Mouse (Mus musculus) small intestine, adult 2 months (tissue): ENCODE results near the gene Cenpu. TPM values are rescaled to one million over a fixed set of nuclear protein-coding genes. Genes with fewer than 3 reads are reported as not detected.

ENCODE experiments used
- H3K27ac ChIP-seq: fragments of 200-500 bp; 2 replicates; pipeline ENCODE4 v1.5.1; 2012; ENCODE audit warnings: low read depth, low read length, control low read depth, inconsistent platforms; ENCODE audit not compliant: insufficient read depth
- H3K27me3 ChIP-seq: fragments of 200-500 bp; 2 replicates; pipeline ENCODE4 v1.6.1; 2012; ENCODE audit warnings: mild to moderate bottlenecking, moderate library complexity, low read length, inconsistent platforms; ENCODE audit not compliant: control insufficient read depth, insufficient read depth
- H3K36me3 ChIP-seq: fragments of 200-500 bp; 2 replicates; pipeline ENCODE4 v1.6.1; 2012; ENCODE audit warnings: mild to moderate bottlenecking, low read length, control low read depth, inconsistent platforms; ENCODE audit not compliant: control insufficient read depth, insufficient read depth
- H3K4me1 ChIP-seq: fragments of 200-500 bp; 2 replicates; pipeline ENCODE4 v1.6.1; 2012; ENCODE audit warnings: low read length, inconsistent platforms, mixed read lengths; ENCODE audit not compliant: control insufficient read depth, insufficient read depth, insufficient read length
- H3K4me3 ChIP-seq: fragments of 200-500 bp; 2 replicates; pipeline ENCODE4 v1.5.1; 2012; ENCODE audit warnings: low read depth, mild to moderate bottlenecking, control low read depth, inconsistent platforms, low read length, moderate library complexity
- CTCF ChIP-seq: fragments of 200-500 bp; IDR thresholded peaks from 2 replicates; pipeline ENCODE4 v1.5.1; 2012; ENCODE audit warnings: low read depth, mild to moderate bottlenecking, control low read depth, inconsistent platforms, low read length, moderate library complexity, mixed read lengths; ENCODE audit not compliant: insufficient replicate concordance, insufficient read length; ENCODE audit errors: extremely low read depth
- POLR2A ChIP-seq: fragments of 200-500 bp; IDR thresholded peaks from 2 replicates; pipeline ENCODE4 v1.6.1; 2012; ENCODE audit warnings: low read depth, mild to moderate bottlenecking, control low read depth, inconsistent platforms, low read length, moderate library complexity
- WGBS: fragments of 180-500 bp; shearing (Covaris S2); methylation state at CpG from one replicate; pipeline ENCODE4 v1.1.7; 2018; 5-methylcytosine and 5-hydroxymethylcytosine counted together
- polyA plus RNA-seq: library from polyadenylated mRNA; depleted of rRNA; stranded (reverse); fragments of >200 nt; gene quantifications from 2 replicates; pipeline ENCODE4 v1.2.3, GENCODE M21; 2012

The Cenpu gene
- polyA plus RNA-seq, 1 experiment = 1.5 TPM

- no peak for TF ChIP-seq POLR2A
- no peak for TF ChIP-seq CTCF
- Histone ChIP-seq H3K27me3 (no peaks in the 10 kb centered on the region), H3K27ac (no peak overlapping the region), H3K36me3 (peaks cover 41% of the 10 kb centered on the region), H3K4me1 (no peaks in the 10 kb centered on the region), H3K4me3 (no peak overlapping the region)
- 80% methylated on average over 7 of the region's 7 CpGs for WGBS
Measured at GRCm38 (mm10) chr8:46533926-46534325, 17.9 kb upstream of the Cenpu start.

- Histone ChIP-seq H3K27ac (no peak overlapping the region), H3K27me3 (no peaks in the 10 kb centered on the region), H3K36me3 (peaks cover 10% of the 10 kb centered on the region), H3K4me1 (no peaks in the 10 kb centered on the region; the same call in none of the 2 replicates), H3K4me3 (no peak overlapping the region)
- no peak for TF ChIP-seq CTCF
- no peak for TF ChIP-seq POLR2A
- WGBS = 17% methylated on average over 5 of the region's 5 CpGs
Measured at GRCm38 (mm10) chr8:46539701-46540100, 12.1 kb upstream of the Cenpu start.

- no peak for TF ChIP-seq CTCF
- H3K27me3 ChIP-seq = no peaks in the 10 kb centered on the region
- H3K36me3 ChIP-seq = no peaks in the 10 kb centered on the region
- no peaks in the 10 kb centered on the region; the same call in none of the 2 replicates for H3K4me1 ChIP-seq
- H3K27ac ChIP-seq = no peak overlapping the region
- 31% methylated on average over 7 of the region's 7 CpGs for WGBS
- H3K4me3 ChIP-seq = no peak overlapping the region
Measured at GRCm38 (mm10) chr8:46543191-46543590, 8.6 kb upstream of the Cenpu start.

GRCm38 (mm10) chr8:46543662-46544061, 8.2 kb upstream of the Cenpu start:
- WGBS = 24% methylated on average over 6 of the region's 6 CpGs

GRCm38 (mm10) chr8:46545854-46546253, 6.0 kb upstream of the Cenpu start:
- H3K4me3 ChIP-seq = no peak overlapping the region
- TF ChIP-seq POLR2A = no peak
- TF ChIP-seq CTCF = no peak
- H3K27ac ChIP-seq = no peak overlapping the region
- no peaks in the 10 kb centered on the region; the same call in none of the 2 replicates for H3K4me1 ChIP-seq
- 81% methylated on average over 5 of the region's 5 CpGs for WGBS
- H3K27me3 ChIP-seq = no peaks in the 10 kb centered on the region
- H3K36me3 ChIP-seq = no peaks in the 10 kb centered on the region

More at GRCm38 (mm10) chr8:46543662-46544061, 8.2 kb upstream of the Cenpu start:
- Histone ChIP-seq H3K27ac (no peak overlapping the region), H3K4me3 (no peak overlapping the region), H3K27me3 (no peaks in the 10 kb centered on the region), H3K4me1 (no peaks in the 10 kb centered on the region; the same call in none of the 2 replicates), H3K36me3 (no peaks in the 10 kb centered on the region)
- TF ChIP-seq POLR2A (no peak), CTCF (no peak)

- no peaks in the 10 kb centered on the region; the same call in none of the 2 replicates for H3K4me1 ChIP-seq
- TF ChIP-seq CTCF = no peak
- TF ChIP-seq POLR2A = no peak
- no peak overlapping the region for H3K27ac ChIP-seq
- no peaks in the 10 kb centered on the region for H3K36me3 ChIP-seq
- WGBS = 69% methylated on average over 11 of the region's 11 CpGs
- no peaks in the 10 kb centered on the region for H3K27me3 ChIP-seq
- no peak overlapping the region for H3K4me3 ChIP-seq
Measured at GRCm38 (mm10) chr8:46546431-46547176, 5.2 kb upstream of the Cenpu start.

- no peak for TF ChIP-seq POLR2A
- TF ChIP-seq CTCF = no peak
- Histone ChIP-seq H3K36me3 (no peaks in the 10 kb centered on the region), H3K27me3 (no peaks in the 10 kb centered on the region), H3K27ac (no peak overlapping the region), H3K4me1 (no peaks in the 10 kb centered on the region; the same call in none of the 2 replicates), H3K4me3 (no peak overlapping the region)
- WGBS = 34% methylated on average over 4 of the region's 4 CpGs
Measured at GRCm38 (mm10) chr8:46547245-46547644, 4.6 kb upstream of the Cenpu start.
